Mouse (Mus musculus): ENCODE measurements around the gene Pla2g2c. TPM values are rescaled to one million over a fixed set of nuclear protein-coding genes. Genes with fewer than 3 reads are reported as not detected.

Gene Pla2g2c
- polyA plus RNA-seq, 1 experiment from 2014 or later: 0.45 TPM

GRCm38 (mm10) chr4:138788381-138788780 lies 63.8 kb downstream of the Pla2g2c start:
- Histone ChIP-seq H3K9ac (no peak overlapping the region), H3K9me3 (replicated peaks) (no peaks in the 10 kb centered on the region), H3K4me1 (peaks cover 6% of the 10 kb centered on the region), H3K4me3 (replicated peaks) (no peak overlapping the region), H3K27me3 (peaks cover 4% of the 10 kb centered on the region; the same call in 1 of the 2 replicates), H3K36me3 (no peaks in the 10 kb centered on the region), H3K27ac (no peak overlapping the region), H3K4me2 (no peak overlapping the region)
- 73% methylated on average over 4 of the region's 4 CpGs for WGBS
- ATAC-seq (replicated peaks; ENCODE audit: low FRiP score): no peak

GRCm38 (mm10) chr4:138791452-138791851 lies 66.9 kb downstream of the Pla2g2c start:
- H3K9me3 ChIP-seq (replicated peaks): peaks cover 5% of the 10 kb centered on the region; the same call in 1 of the 2 replicates
- H3K27ac ChIP-seq: no peak overlapping the region
- peaks cover under 1% of the 10 kb centered on the region; the same call in 1 of the 2 replicates for H3K4me1 ChIP-seq
- H3K36me3 ChIP-seq: no peaks in the 10 kb centered on the region
- no peak overlapping the region for H3K9ac ChIP-seq
- H3K4me3 ChIP-seq (replicated peaks): no peak overlapping the region
- WGBS: 67% methylated on average over 6 of the region's 6 CpGs
- ATAC-seq (replicated peaks; ENCODE audit: low FRiP score): no peak
- no peaks in the 10 kb centered on the region for H3K27me3 ChIP-seq
- no peak overlapping the region for H3K4me2 ChIP-seq

- no peak overlapping the region for H3K9ac ChIP-seq
- H3K27ac ChIP-seq: no peak overlapping the region
- ATAC-seq (replicated peaks; ENCODE audit: low FRiP score): no peak
Measured at GRCm38 (mm10) chr4:138792599-138792998, 68.0 kb downstream of the Pla2g2c start.

GRCm38 (mm10) chr4:138793276-138793675 lies 68.7 kb downstream of the Pla2g2c start:
- Histone ChIP-seq H3K4me3 (replicated peaks) (no peak overlapping the region), H3K36me3 (no peaks in the 10 kb centered on the region), H3K9ac (no peak overlapping the region), H3K27ac (no peak overlapping the region), H3K4me2 (no peak overlapping the region), H3K4me1 (peaks cover 10% of the 10 kb centered on the region), H3K9me3 (replicated peaks) (peaks cover 5% of the 10 kb centered on the region; the same call in 1 of the 2 replicates), H3K27me3 (peaks cover 5% of the 10 kb centered on the region; the same call in 1 of the 2 replicates)
- 65% methylated on average over 2 of the region's 2 CpGs for WGBS
- ATAC-seq (replicated peaks; ENCODE audit: low FRiP score): no peak

More at GRCm38 (mm10) chr4:138792599-138792998, 68.0 kb downstream of the Pla2g2c start:
- Histone ChIP-seq H3K9me3 (replicated peaks) (peaks cover 5% of the 10 kb centered on the region; the same call in 1 of the 2 replicates), H3K4me1 (peaks cover 10% of the 10 kb centered on the region), H3K4me3 (replicated peaks) (no peak overlapping the region), H3K27me3 (no peaks in the 10 kb centered on the region), H3K36me3 (no peaks in the 10 kb centered on the region), H3K4me2 (no peak overlapping the region)
- 23% methylated on average over 9 of the region's 9 CpGs for WGBS

GRCm38 (mm10) chr4:138794344-138794743 lies 69.8 kb downstream of the Pla2g2c start:
- H3K4me3 ChIP-seq (replicated peaks): no peak overlapping the region
- H3K9ac ChIP-seq: no peak overlapping the region
- peaks cover 10% of the 10 kb centered on the region for H3K4me1 ChIP-seq
- peaks cover 5% of the 10 kb centered on the region; the same call in 1 of the 2 replicates for H3K9me3 ChIP-seq (replicated peaks)
- 92% methylated on average over 6 of the region's 6 CpGs for WGBS
- ATAC-seq (replicated peaks; ENCODE audit: low FRiP score): no peak
- no peak overlapping the region for H3K27ac ChIP-seq
- H3K27me3 ChIP-seq: peaks cover 7% of the 10 kb centered on the region; the same call in 1 of the 2 replicates
- H3K36me3 ChIP-seq: no peaks in the 10 kb centered on the region
- no peak overlapping the region for H3K4me2 ChIP-seq

Other genes with a start within 250 kb of the Pla2g2c start
- 0.08 and 0.12 TPM in 2 replicates for gene Vwa5b1, start 88.9 kb upstream of the Pla2g2c start, polyA plus RNA-seq (2015; fragmentation: Nextera tagmentation; extraction: Ambion mirVana)
- 1.0 and 1.8 TPM in 2 replicates for gene Ubxn10, start 12.4 kb downstream of the Pla2g2c start, polyA plus RNA-seq (2015; fragmentation: Nextera tagmentation; extraction: Ambion mirVana)
- 0.19 and 0.93 TPM in 2 replicates for gene Pla2g2f, start 32.8 kb downstream of the Pla2g2c start, polyA plus RNA-seq (2015; fragmentation: Nextera tagmentation; extraction: Ambion mirVana)
- gene Pla2g2d, start 50.9 kb downstream of the Pla2g2c start, polyA plus RNA-seq (2015; fragmentation: Nextera tagmentation; extraction: Ambion mirVana): 0.21 TPM in 1 of 2 replicates, not detected in the other
- 0.38 and 0.55 TPM in 2 replicates for gene Pla2g5, start 138.7 kb downstream of the Pla2g2c start, polyA plus RNA-seq (2015; fragmentation: Nextera tagmentation; extraction: Ambion mirVana)
- not detected in 2 replicates for gene Gm13030, start 149.2 kb downstream of the Pla2g2c start, polyA plus RNA-seq (2015; fragmentation: Nextera tagmentation; extraction: Ambion mirVana)
- 0.30 and 0.48 TPM in 2 replicates for gene Pla2g2e, start 153.2 kb downstream of the Pla2g2c start, polyA plus RNA-seq (2015; fragmentation: Nextera tagmentation; extraction: Ambion mirVana)
- 2.5 and 3.5 TPM in 2 replicates for gene Otud3, start 189.2 kb downstream of the Pla2g2c start, polyA plus RNA-seq (2015; fragmentation: Nextera tagmentation; extraction: Ambion mirVana)
- 6.3 and 8.2 TPM in 2 replicates for gene Rnf186, start 242.3 kb downstream of the Pla2g2c start, polyA plus RNA-seq (2015; fragmentation: Nextera tagmentation; extraction: Ambion mirVana)
- gene Tmco4, start 248.1 kb downstream of the Pla2g2c start, polyA plus RNA-seq (2015; fragmentation: Nextera tagmentation; extraction: Ambion mirVana): 5.6 and 6.1 TPM in 2 replicates

All from kidney, embryonic 15.5 days (tissue).